Mouse (Mus musculus) 3T3-L1 (cell line): ENCODE data around the gene Col4a6.

Experiments used
- DNase-seq: peaks from one replicate; pipeline ENCODE4 v3.0.0-alpha.2; 2015; ENCODE audit warnings: low read depth, low spot score

The Col4a6 gene

DNA sequence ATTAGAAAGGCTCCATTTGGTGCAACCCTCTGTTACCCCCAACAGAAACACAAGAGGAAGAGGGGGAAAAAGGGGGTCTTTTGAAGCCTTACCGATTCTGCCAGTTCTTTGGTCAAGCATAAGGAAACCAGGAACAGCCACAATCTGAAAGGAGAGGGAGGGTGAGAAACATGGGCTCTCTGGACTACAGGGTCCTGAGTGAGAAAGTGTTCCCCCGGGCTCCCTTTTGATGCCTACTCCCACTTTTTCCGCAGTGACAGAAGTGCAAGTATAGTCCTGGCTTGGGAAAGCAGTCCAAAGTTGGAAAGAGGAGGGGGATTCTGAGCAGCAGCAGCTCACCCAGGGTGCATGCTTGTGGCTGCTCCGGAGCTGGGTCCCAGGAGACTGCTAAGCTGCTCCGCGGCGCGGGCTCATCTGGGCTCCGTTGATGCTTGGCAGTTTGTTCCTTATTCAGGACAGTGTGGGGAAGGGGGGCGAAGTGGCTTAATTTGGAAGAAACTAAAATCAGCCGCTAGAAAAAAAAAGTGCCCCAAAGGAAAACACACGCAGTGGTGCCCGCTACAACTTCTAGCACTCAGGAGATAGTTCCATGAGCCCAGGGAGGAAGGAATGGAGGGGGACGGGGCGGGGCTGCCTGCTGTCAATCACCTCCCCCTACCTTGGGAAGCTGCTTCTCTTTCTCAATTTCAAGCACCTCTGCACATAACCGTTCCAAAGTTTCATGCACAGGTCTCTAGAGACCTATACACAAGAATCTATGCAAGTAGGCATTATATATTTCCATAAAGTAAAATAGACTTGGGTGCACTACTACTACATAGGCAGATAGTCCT lies at the start of gene Col4a6:
Gene Col4a6, minus strand, starts transcription at position 607 of the 833 bp plus-strand sequence.
- no peak for DNase-seq

DNA sequence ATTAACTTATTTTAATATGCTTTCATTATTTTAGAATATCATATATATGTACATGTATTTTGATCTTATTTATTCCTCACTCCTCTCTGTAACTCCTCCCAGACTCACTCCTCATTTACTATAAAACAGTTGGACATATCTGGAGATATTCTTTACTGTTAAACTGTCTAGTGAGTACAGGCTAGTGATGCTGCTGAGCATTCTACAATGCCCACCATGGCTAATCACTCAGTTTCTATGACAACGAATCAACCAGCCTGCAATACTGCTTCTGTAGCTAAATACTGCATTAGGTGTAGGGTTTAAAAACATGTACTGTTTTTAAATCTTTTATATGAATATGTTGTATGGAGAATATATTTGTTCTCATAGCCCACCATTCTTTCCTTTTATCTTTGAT lies 29.2 kb upstream of the Col4a6 start:
- DNase-seq, result no peak

DNA sequence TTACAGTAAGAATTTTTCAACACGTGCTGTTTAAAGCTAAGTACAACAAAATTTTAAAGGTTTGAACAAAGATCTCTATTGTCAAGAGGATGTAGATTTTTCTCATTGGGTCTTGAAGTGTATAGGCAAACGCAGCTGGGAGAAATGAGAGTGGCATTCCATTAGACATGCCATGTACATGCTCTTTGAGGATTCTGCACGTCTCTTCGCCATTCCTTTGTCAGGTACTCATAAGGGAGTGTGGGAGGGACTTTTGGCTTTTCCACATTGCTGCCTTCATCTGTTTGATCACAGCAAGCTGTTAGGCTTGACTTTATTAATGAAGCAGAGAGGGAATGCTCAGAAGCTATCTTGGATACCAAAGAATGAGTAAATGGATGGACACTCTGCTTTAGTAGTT lies 20.7 kb upstream of the Col4a6 start:
- DNase-seq, result peak; percentile 32

DNA sequence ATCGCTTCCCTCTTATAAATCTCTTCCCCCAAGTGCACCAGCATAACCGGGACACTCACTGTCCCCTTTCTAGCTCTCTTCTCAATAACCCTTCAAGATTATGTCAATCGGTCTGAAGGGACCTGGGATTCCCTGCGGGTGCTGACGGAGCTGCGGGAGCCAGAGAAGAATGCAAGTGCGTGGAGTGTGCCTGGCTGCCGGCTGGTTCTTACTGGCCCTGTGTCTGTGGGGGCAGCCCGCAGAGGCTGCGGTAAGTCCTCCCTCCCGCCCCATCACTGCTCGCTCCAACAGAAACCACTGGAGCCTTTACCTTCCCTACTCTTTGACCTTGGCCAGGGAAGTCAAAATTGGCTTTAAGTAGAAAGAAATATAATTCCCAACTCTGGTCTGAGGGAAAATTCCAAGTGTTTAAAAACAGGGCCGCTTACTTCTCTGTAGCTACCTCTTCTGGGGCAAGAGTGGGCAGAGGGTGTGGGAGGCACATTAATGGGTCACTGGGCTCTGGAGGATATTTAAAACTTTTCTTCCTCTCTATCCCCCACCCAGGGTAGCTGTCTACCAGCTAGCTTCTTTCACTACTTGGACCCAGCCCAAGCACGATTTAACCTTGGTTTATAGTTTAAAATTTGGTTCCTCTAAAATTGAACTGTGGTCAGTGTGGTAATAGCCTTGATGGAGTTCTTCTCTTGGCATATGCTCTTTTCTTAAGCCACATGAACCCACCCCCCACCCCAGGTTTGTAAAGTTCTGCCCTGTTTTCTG lies 1.9 kb upstream of the Col4a6 start:
- DNase-seq, result no peak

DNA sequence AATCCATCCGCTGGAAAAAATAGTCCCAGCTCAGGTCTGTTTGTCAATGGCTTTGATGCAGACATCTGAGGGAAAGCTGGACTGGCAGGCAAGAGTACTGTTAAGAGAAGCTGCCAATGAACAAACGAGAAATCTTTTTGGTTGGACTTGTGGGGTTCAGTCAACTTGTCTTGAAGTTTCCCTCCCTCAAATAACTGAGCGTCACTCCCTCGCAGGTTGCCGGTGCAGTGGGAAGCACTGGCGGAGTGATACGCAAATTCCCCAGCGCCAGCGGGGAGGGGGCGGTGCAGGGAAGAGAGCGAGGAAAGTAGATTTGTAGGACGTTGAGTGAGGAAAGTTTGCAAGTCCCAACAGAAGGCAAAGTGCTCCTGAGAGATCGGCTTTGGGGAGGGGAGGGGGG lies 1.2 kb upstream of the Col4a6 start, which contains the start of gene Col4a5:
Gene Col4a5, plus strand, starts transcription at position 276 of the 400 bp plus-strand sequence.
- peak; percentile 83 for DNase-seq

DNA sequence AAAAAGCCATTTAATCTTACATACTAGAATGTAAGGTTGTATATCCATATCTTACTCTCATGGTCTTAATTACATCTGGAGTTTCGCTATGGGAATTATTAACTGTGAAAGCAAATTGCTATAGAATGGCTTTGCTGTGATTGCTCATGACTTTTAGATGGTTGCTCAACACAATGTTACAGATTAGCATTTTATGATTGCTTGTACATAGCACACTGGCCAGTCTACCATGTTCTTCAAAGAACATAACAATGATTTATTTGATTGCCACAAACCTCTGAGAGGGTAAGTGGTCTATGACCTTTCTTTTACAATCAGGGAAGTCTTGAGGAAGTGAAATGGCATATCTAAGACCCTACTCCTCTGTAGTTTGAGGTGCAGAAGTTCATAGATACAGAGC lies 25.9 kb downstream of the Col4a6 start:
- no peak for DNase-seq

DNA sequence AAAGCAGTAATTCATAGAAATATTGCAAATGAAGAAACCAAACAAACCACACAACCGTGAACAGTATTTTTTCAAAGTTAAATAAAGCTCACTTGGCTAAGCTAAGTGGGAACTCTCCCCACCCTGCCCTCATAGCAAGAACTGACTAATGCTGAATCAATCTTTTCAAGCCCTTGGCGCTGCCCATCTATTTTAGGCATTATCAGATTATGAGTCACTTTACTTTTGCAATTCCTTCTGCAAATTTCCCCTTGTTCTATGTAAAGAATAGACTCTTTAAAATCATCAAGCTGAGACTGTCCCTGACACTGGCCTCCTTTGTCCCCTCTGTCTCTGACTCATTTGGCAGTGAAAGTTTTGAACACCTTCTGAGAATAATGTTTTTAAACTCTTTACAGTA lies 34.5 kb downstream of the Col4a6 start:
- peak; percentile 81 for DNase-seq

DNA sequence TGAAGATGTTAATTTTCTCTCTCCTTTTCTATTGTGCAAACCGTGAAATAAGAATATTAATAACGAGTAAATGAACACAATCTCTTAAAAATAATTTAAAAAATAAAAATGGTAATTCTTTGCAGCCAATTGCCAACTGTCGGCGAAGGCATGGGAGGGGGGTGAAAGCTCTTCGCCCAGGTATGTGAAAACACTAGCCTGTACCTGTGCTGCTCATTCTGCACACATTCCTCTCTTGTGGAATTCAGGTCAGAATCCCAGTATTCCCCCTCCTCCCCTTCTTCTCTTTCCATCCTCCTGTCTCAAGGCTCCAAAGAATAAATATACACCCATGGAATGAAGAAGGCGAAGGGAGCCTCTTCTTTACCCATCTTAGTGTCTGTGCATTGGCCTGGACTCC lies 37.1 kb downstream of the Col4a6 start:
- no peak for DNase-seq

DNA sequence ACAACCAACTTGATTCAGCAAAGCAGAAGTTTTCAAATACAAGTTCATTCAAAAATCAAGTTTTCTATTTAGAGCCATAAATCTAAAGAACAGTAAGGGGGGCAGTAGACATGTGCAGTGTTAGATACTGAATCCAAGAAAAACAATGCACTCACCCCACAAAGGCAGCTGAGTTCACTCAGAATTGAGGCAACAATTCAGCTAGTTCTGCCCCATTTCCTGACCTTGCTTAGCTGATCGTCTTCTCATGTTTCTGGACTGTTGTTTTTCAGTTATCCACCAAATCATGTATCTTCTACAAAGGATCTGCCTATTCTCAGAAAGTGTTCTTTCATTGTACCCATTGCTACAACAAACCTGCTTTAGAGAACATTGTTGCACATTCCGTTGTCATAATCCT lies 58.6 kb downstream of the Col4a6 start:
- no peak for DNase-seq

DNA sequence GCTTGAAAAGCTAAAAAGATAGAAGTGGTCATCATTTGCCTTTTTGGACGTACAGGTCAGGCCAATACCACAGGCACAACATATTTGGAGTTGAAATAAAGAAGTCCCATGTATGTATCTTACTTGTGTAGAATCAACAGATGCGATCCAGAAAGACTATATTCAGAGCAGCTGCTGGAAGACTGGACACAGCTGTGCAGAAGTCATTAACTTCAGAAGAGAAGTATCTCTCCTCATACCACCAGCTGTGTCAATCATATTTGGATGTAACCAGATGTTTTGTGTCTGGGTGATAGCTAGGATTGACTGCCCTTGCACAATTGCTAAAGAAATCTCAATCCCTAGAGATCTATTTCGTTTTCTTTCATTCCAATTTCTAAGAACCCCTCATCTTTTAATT lies 77.6 kb downstream of the Col4a6 start:
- no peak for DNase-seq

DNA sequence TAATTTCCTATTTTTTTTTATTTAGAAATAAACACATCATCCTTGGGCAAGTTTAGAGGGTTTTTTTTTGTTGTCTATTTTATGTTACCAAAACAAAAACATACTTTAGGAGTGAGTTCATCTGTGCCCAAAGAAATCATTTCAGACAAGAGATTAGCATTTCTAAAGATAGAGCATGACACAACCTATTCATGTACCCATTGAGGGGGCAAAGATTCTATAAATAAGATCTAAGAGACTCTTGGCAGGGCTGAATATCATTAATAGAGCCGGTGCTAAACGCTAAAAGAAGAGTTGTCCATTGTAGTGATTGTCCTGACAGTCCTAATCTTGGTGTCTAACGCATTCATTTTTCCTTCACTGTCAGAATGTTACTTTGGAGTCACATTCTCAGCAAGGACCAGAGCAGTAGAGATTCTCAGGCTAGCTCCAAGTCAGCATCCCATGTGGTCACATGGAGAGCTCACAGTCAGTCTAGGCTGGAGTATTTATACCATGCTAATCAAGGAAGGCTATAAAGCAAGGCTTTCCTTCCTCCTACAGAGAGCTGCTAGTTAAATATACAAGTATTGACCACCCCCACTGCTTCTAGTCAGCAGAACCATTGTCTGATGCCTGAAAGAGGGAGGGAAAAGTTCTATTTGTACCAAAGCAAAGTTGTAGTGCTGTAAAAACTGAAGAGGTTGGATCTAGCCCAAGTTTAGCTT lies 88.3 kb downstream of the Col4a6 start:
- DNase-seq, result no peak

DNA sequence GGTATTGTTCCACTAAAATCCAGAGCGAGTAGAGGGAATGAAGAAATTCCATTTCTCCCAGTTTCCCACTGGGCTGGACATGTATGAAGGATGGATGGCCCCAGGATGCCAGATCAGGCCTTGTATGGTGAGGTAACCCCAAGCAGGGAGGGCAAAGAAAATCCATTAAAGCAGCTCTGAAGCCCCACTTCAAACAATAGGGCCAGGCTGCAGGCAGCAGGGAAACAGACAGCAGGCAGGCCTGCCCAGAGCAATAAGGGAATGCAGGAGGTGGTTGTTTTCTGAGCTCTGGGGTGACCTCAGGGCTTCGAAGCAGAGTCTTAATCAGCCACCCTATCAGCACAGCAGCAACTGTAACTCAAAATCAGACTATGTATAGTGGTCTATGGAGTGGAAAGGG lies 89.2 kb downstream of the Col4a6 start:
- no peak for DNase-seq

DNA sequence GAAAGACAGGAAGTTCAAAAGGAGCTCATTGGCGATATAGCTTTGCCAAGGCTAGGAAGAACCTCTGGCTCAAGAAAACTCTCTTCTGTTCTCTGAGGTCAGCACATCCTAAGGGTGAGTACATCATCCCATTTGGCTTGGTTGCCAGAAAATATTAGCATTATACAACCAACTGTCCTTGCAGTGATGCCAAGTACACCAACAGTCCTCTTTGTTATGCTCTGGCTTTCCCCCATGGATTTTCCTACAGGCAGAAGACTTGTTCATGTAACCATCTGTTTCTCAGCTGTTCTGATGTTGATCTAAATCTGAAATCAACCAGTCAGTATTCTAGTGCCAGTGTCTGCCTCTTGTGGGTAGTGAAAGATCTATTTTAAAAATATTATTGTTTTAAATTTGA lies 103.6 kb downstream of the Col4a6 start:
- DNase-seq, result peak; percentile 7

DNA sequence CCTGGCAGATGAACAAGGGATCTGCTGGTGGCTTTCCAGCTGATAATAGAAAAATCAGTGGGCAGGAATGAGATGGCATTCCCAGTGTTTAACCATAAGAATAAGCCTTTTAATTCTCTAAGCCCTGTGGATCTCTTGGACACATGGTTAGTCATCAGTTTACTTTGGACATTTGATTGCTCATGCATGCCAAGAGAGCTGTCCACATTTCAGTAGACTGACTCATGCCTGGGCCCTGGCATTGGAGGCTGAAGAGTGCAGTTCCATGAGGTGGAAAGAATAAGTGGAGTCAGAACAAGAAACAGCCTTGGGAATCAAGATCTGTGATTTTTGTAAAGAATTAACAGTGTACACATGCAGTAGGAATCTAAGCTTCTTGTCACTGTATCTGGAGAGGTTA lies 110.5 kb downstream of the Col4a6 start:
- peak; percentile 93 for DNase-seq

DNA sequence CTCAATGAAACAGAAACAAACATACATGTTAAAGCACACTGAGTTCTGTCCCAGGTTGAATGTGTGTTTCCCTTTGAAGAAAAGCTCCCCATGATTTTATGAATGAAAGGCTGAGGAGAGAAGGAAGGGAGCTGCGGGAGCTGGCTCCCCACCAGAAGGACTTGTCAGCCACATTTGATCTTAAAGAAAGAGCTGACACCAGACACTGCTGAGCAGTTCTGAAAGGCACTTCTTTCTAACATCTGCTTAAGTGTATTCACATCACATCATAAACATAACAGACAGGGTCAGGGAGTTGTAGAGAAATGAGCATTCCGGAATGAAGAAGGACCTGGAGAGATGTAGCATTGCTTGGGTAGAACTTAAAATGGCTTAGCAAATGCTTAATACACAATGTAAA lies 132.5 kb downstream of the Col4a6 start:
- no peak for DNase-seq

DNA sequence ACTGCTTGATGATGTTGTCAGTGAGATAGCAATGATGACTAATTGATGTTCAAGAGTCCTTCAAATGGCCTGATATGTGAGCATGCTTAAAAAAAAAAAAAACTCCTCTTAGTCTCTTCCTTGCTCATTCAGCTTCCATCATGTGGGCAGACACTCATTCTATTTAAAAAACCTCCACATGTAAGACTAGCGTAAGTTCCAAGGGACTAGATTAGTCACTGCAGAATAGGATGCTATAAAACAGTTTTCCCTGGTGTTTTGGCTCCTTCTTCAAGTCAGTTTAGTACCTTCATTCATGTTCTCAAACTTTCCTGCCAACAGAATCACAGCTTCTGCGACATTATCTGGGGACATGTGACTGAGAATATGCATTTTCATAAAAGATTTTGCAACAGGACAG lies 145.8 kb downstream of the Col4a6 start:
- DNase-seq, result no peak

DNA sequence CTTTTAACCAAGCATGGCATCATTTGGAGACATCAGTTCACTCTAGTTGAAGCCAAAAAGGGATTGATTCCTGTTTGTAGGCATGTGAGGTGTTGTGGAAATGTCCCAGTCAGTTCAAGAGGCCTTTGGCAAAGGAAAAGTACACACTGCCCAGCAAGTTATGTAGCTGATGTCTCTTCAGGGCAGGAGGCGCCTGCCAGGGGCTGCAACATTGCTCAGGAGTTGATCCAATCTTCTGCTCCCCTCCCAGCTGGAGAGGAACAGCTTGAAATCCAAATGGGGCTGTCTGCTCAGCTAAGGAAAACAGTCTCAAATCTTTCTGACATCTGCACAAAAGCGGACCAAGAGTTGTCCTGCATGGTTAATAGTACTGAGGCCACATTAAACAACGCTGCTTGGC lies 149.7 kb downstream of the Col4a6 start:
- DNase-seq, result no peak

DNA sequence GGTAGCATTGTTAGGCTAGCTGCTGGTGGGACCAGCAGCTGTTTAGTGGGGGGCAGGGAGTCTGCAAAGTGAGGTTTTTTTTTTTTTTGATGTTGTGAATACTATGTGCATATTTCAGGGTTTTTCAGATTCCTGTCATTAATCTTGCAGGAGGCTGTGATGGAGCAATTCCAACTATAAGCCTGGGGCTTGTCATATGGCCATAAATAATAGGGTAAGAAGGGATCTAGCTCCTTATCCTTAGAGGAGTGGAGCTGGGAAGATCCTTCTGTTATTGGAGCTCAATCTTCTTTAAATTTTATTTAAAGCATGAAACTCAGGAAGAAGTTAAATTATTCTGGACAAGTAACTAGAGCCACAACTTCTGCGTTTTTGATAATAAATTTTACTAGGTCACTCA lies 157.7 kb downstream of the Col4a6 start:
- DNase-seq, result peak; percentile 49

DNA sequence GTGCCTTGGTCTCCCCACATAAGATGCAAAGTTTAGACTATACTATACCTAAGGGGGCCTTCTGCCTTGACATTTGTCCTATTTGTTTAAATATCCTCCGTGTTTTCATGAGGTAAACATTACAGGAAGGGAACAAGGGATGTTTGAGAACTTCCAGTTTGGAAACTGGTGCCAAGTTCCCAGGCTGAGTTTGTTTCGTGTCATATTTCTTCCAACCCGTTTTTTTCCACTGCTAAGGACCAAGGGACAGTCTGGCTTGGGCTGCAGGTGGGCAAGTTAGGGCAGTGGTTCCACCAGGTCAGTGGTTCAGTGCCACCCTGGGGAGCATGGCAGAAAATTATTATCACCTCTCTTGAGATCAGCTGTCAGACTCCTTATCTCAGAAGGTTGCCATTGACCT lies 158.1 kb downstream of the Col4a6 start:
- DNase-seq, result peak; percentile 32

DNA sequence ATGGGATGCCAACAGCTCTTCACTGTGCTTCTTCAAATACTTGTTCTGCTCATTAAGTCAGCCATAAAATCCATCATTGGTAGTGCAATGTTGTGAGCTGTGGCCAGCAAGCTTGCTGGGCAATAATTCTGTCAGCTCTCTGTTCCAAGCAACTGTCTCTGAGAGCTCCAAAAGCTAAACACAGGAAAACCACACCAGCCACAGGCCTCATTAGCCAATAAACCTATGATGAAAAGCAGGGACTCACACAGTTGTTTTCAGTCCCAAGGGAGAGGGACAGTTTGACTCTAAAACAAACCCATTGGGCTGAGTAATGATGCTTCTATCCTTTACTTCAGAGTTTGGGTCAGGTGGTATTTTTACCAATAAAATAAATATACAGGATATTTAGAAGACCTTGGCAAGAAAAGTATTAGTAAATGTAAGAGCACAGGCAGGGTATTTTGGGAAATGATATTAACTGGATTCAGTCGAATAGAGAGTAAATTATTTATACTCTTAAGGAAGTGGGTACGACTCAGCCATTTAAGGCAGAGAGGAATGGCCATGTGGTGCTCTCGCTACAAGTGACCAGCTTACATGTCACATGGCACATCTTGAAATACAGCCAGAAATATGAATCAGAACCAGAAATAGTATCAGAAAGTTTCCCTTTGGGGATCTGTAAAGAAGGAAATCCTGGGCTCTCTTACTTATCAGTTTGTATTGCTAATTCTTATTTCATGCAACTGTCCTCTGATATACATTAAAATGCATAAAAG lies 181.0 kb downstream of the Col4a6 start:
- peak; percentile 85 for DNase-seq

DNA sequence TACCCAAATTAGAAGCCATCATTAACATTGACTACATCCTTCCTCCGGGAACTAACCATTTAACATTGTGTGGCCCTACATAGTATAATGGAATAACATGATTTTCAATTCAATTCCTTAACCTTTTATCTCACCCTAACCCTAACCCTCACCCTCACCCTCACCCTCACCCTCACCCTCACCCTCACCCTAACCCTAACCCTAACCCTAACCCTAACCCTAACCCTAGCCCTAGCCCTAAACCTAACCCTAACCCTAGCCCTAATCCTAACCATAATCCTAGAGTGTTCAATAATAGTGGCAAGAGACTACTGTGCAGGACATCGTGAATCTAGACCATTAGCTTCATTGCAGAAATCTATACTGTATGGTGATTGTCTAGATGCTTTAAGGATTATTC lies 197.5 kb downstream of the Col4a6 start:
- no peak for DNase-seq

DNA sequence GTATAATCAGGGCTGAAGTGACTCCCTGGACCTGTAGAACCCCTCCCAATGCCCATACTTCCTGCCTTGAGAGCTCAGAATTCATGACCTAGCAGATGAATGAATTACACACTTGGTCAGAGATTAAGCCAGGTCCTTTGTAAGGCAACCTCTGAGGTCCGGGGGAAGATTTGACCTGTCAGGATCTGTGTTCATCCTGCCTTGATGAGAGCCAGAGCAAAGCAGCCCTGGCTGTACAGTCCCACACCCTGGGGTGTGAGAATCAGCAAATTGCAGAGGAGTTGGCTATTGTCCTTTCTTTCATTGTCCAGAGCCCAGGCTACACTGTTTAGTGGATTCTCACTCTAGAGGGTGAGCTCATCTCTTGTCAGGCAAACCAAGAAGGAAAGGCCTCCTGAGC lies 207.9 kb downstream of the Col4a6 start:
- DNase-seq, result no peak
